Mouse (Mus musculus) forebrain, embryonic 12.5 days (tissue): ENCODE measurements around the gene Adgrl2. TPM values are rescaled to one million over a fixed set of nuclear protein-coding genes. Genes with fewer than 3 reads are reported as not detected.

Experiments used
- ATAC-seq: fragments of 200-750 bp; cut with Nextera tagmentation; 2 replicates; pipeline ENCODE4 v1.8.0; 2017; ENCODE audit warnings: moderate TSS enrichment; ENCODE audit not compliant: low FRiP score
- H3K27ac ChIP-seq: fragments of 300-500 bp; sonication (generic); 2 replicates; pipeline ENCODE4 v1.5.1; 2016; ENCODE audit warnings: mild to moderate bottlenecking
- H3K27me3 ChIP-seq: fragments of 300-500 bp; sonication (generic); 2 replicates; pipeline ENCODE4 v1.6.1; 2016; ENCODE audit warnings: mild to moderate bottlenecking
- H3K36me3 ChIP-seq: fragments of 300-500 bp; sonication (generic); replicated peaks from 2 replicates; pipeline ENCODE4 v1.6.1; 2016; ENCODE audit warnings: mild to moderate bottlenecking
- H3K4me1 ChIP-seq: fragments of 300-500 bp; sonication (generic); 2 replicates; pipeline ENCODE4 v1.6.1; 2016
- H3K4me2 ChIP-seq: fragments of 300-500 bp; sonication (generic); 2 replicates; pipeline ENCODE4 v1.6.1; 2016; ENCODE audit warnings: mild to moderate bottlenecking, moderate library complexity
- H3K4me3 ChIP-seq: fragments of 300-500 bp; sonication (generic); replicated peaks from 2 replicates; pipeline ENCODE4 v1.5.1; 2016; ENCODE audit warnings: mild to moderate bottlenecking
- H3K9ac ChIP-seq: fragments of 300-500 bp; sonication (generic); 2 replicates; pipeline ENCODE4 v1.6.1; 2016; ENCODE audit warnings: mild to moderate bottlenecking
- H3K9me3 ChIP-seq: fragments of 300-500 bp; sonication (generic); 2 replicates; pipeline ENCODE4 v1.6.1; 2016
- WGBS: fragments of 180-500 bp; shearing (Covaris S2); methylation state at CpG from one replicate; pipeline ENCODE4 v1.1.7; 2016; 5-methylcytosine and 5-hydroxymethylcytosine counted together
- polyA plus RNA-seq: library from polyadenylated mRNA; unstranded; fragments of >200 nt; fragmentation: Nextera tagmentation; extraction: Ambion mirVana; gene quantifications from 2 replicates; pipeline ENCODE4 v1.2.1, GENCODE M21; 2016

Gene Adgrl2
- polyA plus RNA-seq, 1 experiment from 2014 or later: 104 TPM

DNA sequence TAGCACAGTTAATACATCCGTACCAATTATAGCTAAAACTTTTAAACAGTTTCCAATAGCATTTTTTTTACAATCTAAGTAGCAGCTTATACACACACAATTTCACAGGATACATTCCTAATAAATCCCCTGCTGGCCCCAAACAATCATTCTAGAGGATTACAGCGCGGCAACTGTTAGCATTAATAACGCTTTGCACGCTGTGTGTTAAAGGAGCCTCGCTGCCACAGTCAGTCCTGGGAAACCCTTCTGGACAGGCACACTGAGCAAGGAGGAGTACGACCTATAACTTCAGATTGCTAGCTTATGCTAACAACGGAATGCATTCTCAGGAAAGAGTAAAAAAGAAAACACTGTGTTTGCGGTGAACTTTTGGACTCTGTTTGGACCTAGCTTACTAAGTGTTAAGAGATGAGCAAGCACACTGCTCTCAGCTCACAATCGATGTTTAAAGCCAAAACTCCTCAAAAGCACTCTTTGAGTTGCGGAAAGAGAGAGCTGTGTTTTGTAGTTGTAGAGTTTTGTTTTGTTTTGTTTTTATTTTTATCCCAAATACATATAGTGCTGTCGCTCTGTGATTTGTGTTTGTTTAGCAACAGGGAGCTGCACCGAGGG is 25.3 kb downstream of the Adgrl2 start:
- Histone ChIP-seq H3K4me2 (no peak overlapping the region), H3K9ac (no peak overlapping the region), H3K9me3 (no peaks in the 10 kb centered on the region), H3K4me3 (no peak overlapping the region), H3K4me1 (peaks cover 49% of the 10 kb centered on the region), H3K27ac (no peak overlapping the region), H3K27me3 (no peaks in the 10 kb centered on the region), H3K36me3 (no peaks in the 10 kb centered on the region)
- no peak for ATAC-seq
- 52% methylated on average over 13 of the region's 13 CpGs for WGBS

DNA sequence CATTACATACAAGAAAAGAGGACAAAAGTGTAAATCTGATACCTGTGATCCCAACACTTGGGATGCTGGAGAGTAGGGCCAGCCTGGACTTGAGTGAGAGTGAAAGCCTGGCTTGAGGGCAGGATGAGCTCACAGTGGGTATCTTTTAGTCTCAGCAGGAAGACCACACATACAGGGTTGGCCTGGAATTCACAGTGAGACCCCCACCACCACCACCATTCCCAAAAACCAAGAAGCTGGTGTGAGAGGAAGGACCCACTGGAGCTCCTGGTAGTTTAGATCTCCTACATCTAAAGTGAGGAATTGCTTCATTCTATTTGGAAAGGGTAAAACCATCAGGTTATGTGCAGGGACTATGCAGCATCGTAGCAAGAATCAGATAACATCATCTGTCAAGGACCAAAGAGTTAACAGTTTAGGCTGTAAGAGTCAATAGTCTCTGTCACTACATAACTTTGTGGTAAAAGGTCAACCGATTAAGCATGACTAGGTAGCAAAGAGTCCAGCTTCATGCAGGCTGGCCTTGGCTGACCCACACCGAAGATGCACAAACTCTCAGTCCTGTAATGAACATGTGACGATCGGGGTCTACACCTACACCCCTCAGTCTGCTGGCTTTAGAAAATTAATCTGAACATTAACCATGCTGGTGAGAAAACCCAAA is 26.8 kb downstream of the Adgrl2 start:
- no peaks in the 10 kb centered on the region for H3K36me3 ChIP-seq
- ATAC-seq: no peak
- 90% methylated on average over 5 of the region's 5 CpGs for WGBS
- H3K4me2 ChIP-seq: no peak overlapping the region
- peaks cover 60% of the 10 kb centered on the region for H3K4me1 ChIP-seq
- H3K27me3 ChIP-seq: no peaks in the 10 kb centered on the region
- no peaks in the 10 kb centered on the region for H3K9me3 ChIP-seq
- no peak overlapping the region for H3K9ac ChIP-seq
- H3K27ac ChIP-seq: no peak overlapping the region
- H3K4me3 ChIP-seq: no peak overlapping the region

DNA sequence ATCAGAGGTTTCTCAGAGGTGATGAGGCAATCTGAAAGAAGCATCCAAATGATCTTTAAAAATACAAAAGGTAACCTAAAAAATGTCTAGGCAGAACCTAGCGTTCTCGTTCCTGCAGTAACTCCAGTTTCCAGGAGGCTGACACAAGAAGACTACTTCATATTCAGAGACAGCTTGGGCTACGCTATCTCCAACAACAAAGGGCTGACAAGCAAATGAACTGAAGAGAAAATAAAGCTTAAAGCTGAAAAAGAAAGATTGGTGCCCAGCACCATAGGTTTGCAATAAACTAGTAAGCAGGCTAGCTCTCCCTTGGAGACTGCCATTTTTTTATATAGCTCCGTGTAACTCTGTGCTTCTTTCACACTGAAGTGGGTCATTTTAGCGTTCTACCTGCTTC is 28.7 kb downstream of the Adgrl2 start:
- ATAC-seq: no peak
- no peak overlapping the region for H3K27ac ChIP-seq
- no peak overlapping the region for H3K4me3 ChIP-seq
- no peaks in the 10 kb centered on the region for H3K27me3 ChIP-seq
- no peak overlapping the region for H3K9ac ChIP-seq
- peaks cover 68% of the 10 kb centered on the region for H3K4me1 ChIP-seq
- H3K36me3 ChIP-seq: no peaks in the 10 kb centered on the region
- H3K4me2 ChIP-seq: no peak overlapping the region
- WGBS: 56% methylated on average over 5 of the region's 5 CpGs
- H3K9me3 ChIP-seq: no peaks in the 10 kb centered on the region

DNA sequence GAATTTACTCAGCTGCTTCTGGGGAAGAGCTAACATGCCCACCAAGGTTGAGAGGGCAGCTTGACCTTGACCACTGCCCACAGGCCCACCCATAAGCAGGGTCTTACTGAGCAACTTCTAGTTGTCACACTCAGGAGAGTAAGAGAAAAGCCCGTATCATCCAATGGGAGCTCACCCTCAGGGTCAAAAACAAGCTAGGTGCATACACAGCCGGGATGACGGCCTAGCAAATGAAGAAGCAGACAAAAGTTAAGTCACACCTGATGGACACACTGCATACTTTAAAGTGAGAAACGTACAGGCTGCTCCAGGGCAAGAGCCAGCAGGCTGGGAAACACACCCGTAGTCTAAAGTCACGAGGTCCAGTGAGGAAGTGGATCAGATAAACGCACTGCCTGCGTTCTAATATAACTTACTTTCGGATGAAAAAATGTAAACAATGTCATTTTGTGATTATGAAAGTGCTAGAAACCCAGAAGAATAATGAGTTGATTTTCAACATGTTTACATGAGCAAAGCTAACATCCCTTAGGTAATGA is 29.5 kb downstream of the Adgrl2 start:
- no peak overlapping the region for H3K9ac ChIP-seq
- H3K9me3 ChIP-seq: no peaks in the 10 kb centered on the region
- H3K27ac ChIP-seq: no peak overlapping the region
- WGBS: 81% methylated on average over 9 of the region's 9 CpGs
- no peak overlapping the region for H3K4me2 ChIP-seq
- no peak for ATAC-seq
- H3K36me3 ChIP-seq: no peaks in the 10 kb centered on the region
- H3K4me3 ChIP-seq: no peak overlapping the region
- H3K27me3 ChIP-seq: no peaks in the 10 kb centered on the region
- peaks cover 69% of the 10 kb centered on the region for H3K4me1 ChIP-seq

DNA sequence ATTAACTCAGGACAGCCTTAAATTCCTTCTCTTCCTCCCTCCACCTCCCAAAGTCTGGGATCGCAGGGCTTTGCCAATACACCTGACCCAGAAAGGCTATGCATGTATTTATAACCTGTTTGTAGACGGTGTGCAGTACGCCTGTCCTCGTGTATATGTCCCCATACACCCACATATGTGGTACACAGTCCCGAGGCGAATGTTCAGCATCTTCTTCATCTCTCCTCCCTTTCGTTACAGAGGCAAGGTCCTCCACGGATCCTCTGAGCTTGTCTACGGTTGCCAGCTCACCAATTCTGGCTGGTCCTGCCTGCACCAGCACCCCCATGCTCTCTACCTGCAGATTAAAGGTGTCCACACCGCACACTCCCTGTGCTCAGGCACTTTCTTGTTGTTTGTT is 30.1 kb downstream of the Adgrl2 start:
- no peaks in the 10 kb centered on the region for H3K9me3 ChIP-seq
- no peak for ATAC-seq
- no peaks in the 10 kb centered on the region for H3K27me3 ChIP-seq
- no peak overlapping the region for H3K9ac ChIP-seq
- H3K36me3 ChIP-seq: no peaks in the 10 kb centered on the region
- peaks cover 70% of the 10 kb centered on the region for H3K4me1 ChIP-seq
- H3K27ac ChIP-seq: no peak overlapping the region
- no peak overlapping the region for H3K4me2 ChIP-seq
- no peak overlapping the region for H3K4me3 ChIP-seq
- 71% methylated on average over 10 of the region's 10 CpGs for WGBS

DNA sequence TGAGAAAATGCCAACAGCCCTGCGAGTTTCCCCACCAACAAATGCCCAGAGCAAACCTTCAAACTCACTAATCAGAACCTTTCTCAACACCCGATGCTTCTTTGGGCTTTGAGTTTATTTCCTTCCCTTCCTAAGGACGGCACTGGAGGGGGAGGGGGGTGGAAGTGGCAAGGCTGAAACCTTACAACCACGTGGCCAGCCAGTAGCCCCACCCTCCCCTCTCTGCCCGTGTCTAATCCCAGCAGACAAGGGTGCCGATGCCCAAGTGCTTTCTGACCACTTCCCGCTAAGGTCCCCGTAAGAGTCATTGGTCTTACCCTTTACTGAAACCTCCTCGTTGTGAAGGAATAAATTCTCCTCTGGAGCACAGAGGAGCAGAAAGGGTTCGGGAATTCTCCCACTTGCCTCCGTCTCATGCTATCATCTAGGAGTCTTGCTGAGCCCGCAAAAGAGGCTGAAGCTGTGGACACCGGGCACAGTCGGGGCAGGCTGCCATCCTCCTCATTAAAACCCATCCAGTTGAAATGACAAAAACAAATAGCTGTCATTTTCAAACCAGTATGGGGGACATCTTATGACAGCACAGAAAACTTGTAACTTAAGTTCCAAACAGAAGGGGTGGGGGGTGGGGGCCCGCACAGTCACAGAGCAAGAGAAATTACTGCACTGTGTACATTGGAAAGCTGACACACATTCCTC is 30.9 kb downstream of the Adgrl2 start:
- peaks cover 71% of the 10 kb centered on the region for H3K4me1 ChIP-seq
- peak overlapping the region; percentile 42 for H3K4me2 ChIP-seq
- H3K4me3 ChIP-seq: no peak overlapping the region
- WGBS: 16% methylated on average over 15 of the region's 15 CpGs
- H3K36me3 ChIP-seq: no peaks in the 10 kb centered on the region
- no peak overlapping the region for H3K9ac ChIP-seq
- H3K27ac ChIP-seq: no peak overlapping the region
- H3K27me3 ChIP-seq: no peaks in the 10 kb centered on the region
- no peaks in the 10 kb centered on the region for H3K9me3 ChIP-seq
- peak; percentile 42; the same call in 1 of the 2 replicates for ATAC-seq

DNA sequence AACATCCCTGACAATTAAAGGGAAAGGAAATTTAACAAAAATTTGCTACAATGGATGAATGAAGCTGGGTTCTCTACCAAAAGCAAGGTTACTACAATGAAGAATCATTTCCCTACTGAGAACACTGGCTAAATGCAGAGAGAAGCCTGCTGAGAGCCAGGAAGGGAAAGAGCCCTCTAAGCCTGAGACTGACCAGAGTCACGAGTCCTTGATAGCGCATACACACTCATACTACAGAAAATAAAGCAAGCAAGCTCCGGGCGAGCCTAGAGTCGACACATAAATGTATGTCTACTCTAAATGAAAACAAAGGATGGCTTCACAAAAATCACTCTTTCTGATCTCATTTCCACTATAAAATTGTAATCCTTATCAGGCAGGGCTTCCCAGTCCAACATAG is 31.6 kb downstream of the Adgrl2 start:
- Histone ChIP-seq H3K9ac (no peak overlapping the region), H3K4me3 (no peak overlapping the region), H3K27ac (no peak overlapping the region), H3K9me3 (no peaks in the 10 kb centered on the region), H3K36me3 (no peaks in the 10 kb centered on the region), H3K27me3 (no peaks in the 10 kb centered on the region), H3K4me2 (no peak overlapping the region), H3K4me1 (peaks cover 71% of the 10 kb centered on the region)
- no peak for ATAC-seq
- 51% methylated on average over 5 of the region's 5 CpGs for WGBS

DNA sequence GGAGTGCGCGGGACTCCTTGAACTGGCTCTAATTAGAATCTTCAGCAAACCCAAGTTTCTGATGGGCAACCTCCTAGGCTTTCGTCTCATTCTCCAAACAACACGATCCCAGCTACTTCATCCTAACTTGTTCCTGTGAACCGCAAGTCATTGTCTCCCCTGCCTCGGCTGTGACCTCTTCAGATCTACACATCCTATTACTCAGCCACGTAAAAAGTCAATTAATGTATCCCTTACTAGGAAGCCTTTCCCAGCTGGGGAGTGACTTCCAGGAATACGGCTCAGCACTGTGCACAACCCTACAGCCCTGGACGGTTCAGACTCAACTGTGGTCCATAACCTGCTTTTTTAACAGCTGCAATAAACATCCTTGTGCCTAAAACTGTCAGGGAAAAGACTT is 32.2 kb downstream of the Adgrl2 start:
- Histone ChIP-seq H3K4me1 (peaks cover 68% of the 10 kb centered on the region), H3K27me3 (no peaks in the 10 kb centered on the region), H3K36me3 (no peaks in the 10 kb centered on the region), H3K4me2 (no peak overlapping the region), H3K9ac (no peak overlapping the region), H3K27ac (no peak overlapping the region), H3K9me3 (no peaks in the 10 kb centered on the region), H3K4me3 (no peak overlapping the region)
- 40% methylated on average over 9 of the region's 9 CpGs for WGBS
- ATAC-seq: no peak

DNA sequence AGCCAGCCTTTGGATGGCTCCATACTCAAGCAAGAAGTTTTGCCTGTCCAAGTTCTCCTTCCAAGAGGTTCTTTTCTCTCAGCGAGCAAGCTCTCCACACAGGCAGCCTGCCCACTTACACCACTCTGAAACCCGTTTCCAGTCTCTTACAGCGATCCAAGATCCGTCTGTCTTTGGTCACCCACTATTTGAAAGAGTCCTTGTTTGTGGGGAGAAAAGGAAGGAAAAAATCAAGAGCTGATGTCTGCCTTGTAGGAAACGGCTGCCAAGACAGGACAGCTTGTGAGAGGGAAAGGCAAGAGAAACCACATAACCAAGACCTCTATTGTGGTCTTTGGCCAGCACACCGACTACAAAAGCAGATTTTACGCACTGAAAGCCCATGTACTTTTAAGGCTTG is 33.5 kb downstream of the Adgrl2 start:
- ATAC-seq: no peak
- H3K36me3 ChIP-seq: peaks cover 11% of the 10 kb centered on the region
- H3K4me2 ChIP-seq: no peak overlapping the region
- WGBS: 77% methylated on average over 7 of the region's 7 CpGs
- no peak overlapping the region for H3K9ac ChIP-seq
- H3K27ac ChIP-seq: no peak overlapping the region
- peaks cover 63% of the 10 kb centered on the region for H3K4me1 ChIP-seq
- H3K27me3 ChIP-seq: no peaks in the 10 kb centered on the region
- H3K4me3 ChIP-seq: no peak overlapping the region
- H3K9me3 ChIP-seq: no peaks in the 10 kb centered on the region

DNA sequence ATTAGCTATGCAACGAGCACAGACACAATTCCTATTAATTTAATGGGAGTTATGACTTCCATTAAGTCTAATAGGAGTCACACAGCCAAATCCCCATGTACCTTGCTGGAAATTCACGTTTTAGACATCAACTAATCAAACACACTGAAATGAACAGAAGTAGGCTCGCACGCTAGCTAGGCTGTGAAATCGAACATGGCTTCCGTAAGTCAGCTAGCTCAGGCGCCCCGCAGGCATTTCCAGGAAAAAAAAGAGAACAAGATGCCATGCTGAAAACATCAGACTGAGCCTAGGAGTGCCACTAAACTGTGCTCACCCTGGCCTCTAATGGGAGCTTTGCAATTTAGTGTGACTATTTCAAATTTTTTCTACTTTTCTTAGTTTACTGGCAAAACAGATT is 40.6 kb downstream of the Adgrl2 start:
- H3K36me3 ChIP-seq: peaks cover 12% of the 10 kb centered on the region
- no peak overlapping the region for H3K4me2 ChIP-seq
- no peaks in the 10 kb centered on the region for H3K9me3 ChIP-seq
- no peaks in the 10 kb centered on the region for H3K27me3 ChIP-seq
- no peak overlapping the region for H3K9ac ChIP-seq
- ATAC-seq: no peak
- H3K27ac ChIP-seq: no peak overlapping the region
- H3K4me3 ChIP-seq: no peak overlapping the region
- H3K4me1 ChIP-seq: peaks cover 39% of the 10 kb centered on the region
- 50% methylated on average over 8 of the region's 8 CpGs for WGBS

DNA sequence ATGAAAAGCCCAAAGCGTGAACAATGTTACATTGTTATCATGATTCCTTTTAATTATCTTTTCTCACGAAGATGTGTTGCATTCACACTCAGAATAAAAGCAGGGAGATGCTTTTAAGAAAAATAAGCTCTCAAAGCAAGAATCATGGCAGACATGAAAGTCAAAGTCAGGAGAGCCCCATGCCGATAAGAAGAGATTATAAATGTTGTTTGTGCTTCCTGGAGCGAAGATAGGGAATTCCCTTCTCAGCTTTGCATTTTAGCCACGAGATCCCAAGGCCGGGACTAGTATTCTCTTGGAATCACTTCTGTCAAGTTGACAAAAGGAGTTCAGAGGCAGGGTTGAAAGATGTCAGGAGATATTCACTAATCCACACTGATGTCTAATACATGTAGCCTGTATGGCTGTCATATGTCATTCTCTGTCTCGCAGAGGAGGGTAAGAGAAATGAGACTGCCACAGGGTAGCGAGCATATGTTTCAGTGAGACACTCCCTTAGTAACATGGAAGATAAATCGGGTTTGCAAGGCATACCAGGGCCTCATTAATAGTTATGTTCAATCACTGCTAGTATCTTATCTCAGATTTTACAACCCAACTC is 42.5 kb downstream of the Adgrl2 start:
- Histone ChIP-seq H3K9me3 (no peaks in the 10 kb centered on the region), H3K4me3 (no peak overlapping the region), H3K4me2 (no peak overlapping the region), H3K36me3 (peaks cover 11% of the 10 kb centered on the region), H3K9ac (no peak overlapping the region), H3K4me1 (peaks cover 53% of the 10 kb centered on the region), H3K27me3 (no peaks in the 10 kb centered on the region), H3K27ac (peak overlapping the region; percentile 36; the same call in 1 of the 2 replicates)
- 36% methylated on average over 9 of the region's 9 CpGs for WGBS
- no peak for ATAC-seq

DNA sequence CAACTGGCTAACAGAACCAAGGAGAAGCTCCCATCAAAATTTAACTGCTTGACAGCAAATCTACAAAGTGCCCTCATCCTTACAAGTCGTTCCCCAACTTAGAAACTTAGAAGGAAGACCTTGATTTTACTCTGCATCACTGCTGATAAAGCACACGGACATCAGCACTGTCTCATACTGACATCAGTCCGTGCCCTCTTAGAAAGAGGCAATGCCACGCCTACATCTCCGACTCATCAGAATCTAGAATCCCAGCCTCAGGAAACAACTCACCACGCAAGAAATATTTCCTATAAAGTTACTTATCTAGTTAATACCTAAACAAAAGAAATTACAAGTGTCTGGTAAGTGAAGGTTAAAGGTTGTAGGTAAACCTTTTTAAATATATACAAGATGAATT is 43.1 kb downstream of the Adgrl2 start:
- H3K9ac ChIP-seq: no peak overlapping the region
- peaks cover 4% of the 10 kb centered on the region for H3K36me3 ChIP-seq
- H3K4me2 ChIP-seq: no peak overlapping the region
- 66% methylated on average over 6 of the region's 6 CpGs for WGBS
- no peak overlapping the region for H3K4me3 ChIP-seq
- no peak overlapping the region for H3K27ac ChIP-seq
- no peaks in the 10 kb centered on the region for H3K27me3 ChIP-seq
- peaks cover 57% of the 10 kb centered on the region for H3K4me1 ChIP-seq
- ATAC-seq: no peak
- H3K9me3 ChIP-seq: no peaks in the 10 kb centered on the region
